Mouse (Mus musculus) cortical plate, adult 2 months (tissue): ENCODE data around the gene Efcab2.

Experiments
- CTCF ChIP-seq: fragments of 200-500 bp; IDR thresholded peaks from 2 replicates; pipeline ENCODE4 v1.5.1; 2011; ENCODE audit warnings: mild to moderate bottlenecking, control low read depth, low read length; ENCODE audit not compliant: insufficient read depth; ENCODE audit errors: extremely low read depth
- POLR2A ChIP-seq: fragments of 200-500 bp; IDR thresholded peaks from 2 replicates; pipeline ENCODE4 v1.6.1; 2011; ENCODE audit warnings: mild to moderate bottlenecking, low read length, control low read depth; ENCODE audit not compliant: insufficient read depth; ENCODE audit errors: extremely low read depth

DNA sequence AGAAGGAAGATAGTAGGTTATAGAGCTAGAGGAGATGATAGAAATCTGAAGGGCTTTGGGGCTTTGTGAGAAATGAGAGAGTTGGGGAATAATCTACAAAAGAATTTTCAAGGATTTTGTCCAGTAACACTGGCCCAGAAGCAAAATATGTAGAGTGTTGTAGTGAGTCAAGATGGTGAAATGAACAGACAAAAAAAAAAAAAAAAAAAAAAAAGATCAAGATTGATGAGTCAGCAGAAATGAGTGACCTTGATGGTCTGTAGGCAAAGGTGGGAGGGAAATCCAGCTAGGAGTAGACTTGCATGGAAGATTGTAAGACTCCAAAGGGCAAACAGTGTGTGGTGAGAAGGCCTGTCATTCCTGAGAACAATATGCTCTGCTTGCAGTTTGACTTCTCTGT is 78.0 kb downstream of the Efcab2 start:
- no peak for TF ChIP-seq CTCF
- no peak for TF ChIP-seq POLR2A
